Mouse (Mus musculus) splenic B cell, adult 2 months (primary cell): ENCODE data around the gene Tenm3.

Experiments
- DNase-seq: peaks from one replicate; pipeline ENCODE4 v3.0.0-alpha.2; 2011; ENCODE audit warnings: low read depth, low spot score
- H3K27me3 ChIP-seq: 2 replicates; pipeline ENCODE4 v1.6.1; 2012; ENCODE audit warnings: mild to moderate bottlenecking, low read length, moderate library complexity, mixed read lengths; ENCODE audit not compliant: control insufficient read depth, poor library complexity, insufficient read depth, severe bottlenecking
- H3K36me3 ChIP-seq: 2 replicates; pipeline ENCODE4 v1.6.1; 2012; ENCODE audit warnings: mild to moderate bottlenecking, low read length, moderate library complexity, mixed read lengths; ENCODE audit not compliant: control insufficient read depth, poor library complexity, insufficient read depth, severe bottlenecking

The Tenm3 gene

DNA sequence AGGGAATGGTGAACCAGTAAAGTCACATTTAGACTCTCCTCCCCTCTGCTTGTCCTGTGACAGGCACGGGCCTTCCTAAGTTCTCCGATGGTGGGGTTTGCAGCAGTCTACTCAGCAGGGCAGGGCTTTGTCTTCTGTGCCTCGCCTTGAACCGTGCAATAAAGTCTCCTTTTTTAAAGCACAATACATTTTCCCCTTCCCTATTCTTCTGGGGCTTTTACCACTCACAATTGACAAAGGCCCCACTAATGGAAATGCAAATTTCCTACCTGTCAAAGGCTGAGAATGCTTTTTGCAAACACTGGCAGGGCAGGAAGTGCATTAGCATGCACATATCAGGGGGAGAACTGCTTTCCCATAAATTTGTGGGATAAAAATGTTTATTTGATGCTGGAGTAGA lies 664.8 kb downstream of the Tenm3 start:
- H3K27me3 ChIP-seq: no peaks in the 10 kb centered on the region
- no peaks in the 10 kb centered on the region for H3K36me3 ChIP-seq
- DNase-seq: no peak

DNA sequence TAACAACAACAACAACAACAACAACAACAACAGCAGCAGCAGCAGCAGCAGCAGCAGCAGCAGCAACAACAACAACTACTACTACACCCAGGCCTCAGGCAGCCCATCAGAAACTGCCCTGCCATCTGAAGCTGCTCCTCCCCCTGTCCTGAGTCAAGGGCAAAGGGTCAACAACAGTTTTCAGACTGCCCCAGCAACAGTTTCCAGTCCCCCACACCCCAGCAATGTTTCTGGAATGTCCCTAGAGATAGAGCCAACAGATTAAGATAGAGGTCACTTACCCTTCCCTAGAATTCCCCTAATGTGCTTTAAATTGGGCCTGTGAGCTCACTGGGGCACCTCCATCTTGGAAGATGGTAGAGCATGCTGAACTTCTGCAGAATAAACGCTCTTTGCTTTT lies 665.9 kb downstream of the Tenm3 start:
- no peak for DNase-seq
- H3K27me3 ChIP-seq: no peaks in the 10 kb centered on the region
- no peaks in the 10 kb centered on the region for H3K36me3 ChIP-seq
